Mouse (Mus musculus) hindbrain, embryonic 16.5 days (tissue): Measurements from ENCODE around the gene Kcnj6. TPM values are rescaled to one million over a fixed set of nuclear protein-coding genes. Genes with fewer than 3 reads are reported as not detected.

Experiments
- ATAC-seq: fragments of 200-750 bp; cut with Nextera tagmentation; 2 replicates; pipeline ENCODE4 v1.8.0; 2017; ENCODE audit warnings: moderate TSS enrichment, moderate library complexity
- H3K27ac ChIP-seq: fragments of 300-500 bp; sonication (generic); 2 replicates; pipeline ENCODE4 v1.5.1; 2014; ENCODE audit warnings: low read depth, mild to moderate bottlenecking, control low read depth, low read length, moderate library complexity
- H3K27me3 ChIP-seq: fragments of 300-500 bp; sonication (generic); replicated peaks from 2 replicates; pipeline ENCODE4 v1.6.1; 2014; ENCODE audit warnings: low read length; ENCODE audit not compliant: control insufficient read depth, insufficient read depth
- H3K36me3 ChIP-seq: fragments of 300-500 bp; sonication (generic); 2 replicates; pipeline ENCODE4 v1.6.1; 2014; ENCODE audit warnings: mild to moderate bottlenecking, low read length, moderate library complexity, mixed read lengths; ENCODE audit not compliant: control insufficient read depth, insufficient read depth
- H3K4me1 ChIP-seq: fragments of 300-500 bp; sonication (generic); 2 replicates; pipeline ENCODE4 v1.6.1; 2014; ENCODE audit warnings: low read depth, low read length; ENCODE audit not compliant: control insufficient read depth, insufficient read depth
- H3K4me2 ChIP-seq: fragments of 300-500 bp; sonication (generic); 2 replicates; pipeline ENCODE4 v1.6.1; 2014; ENCODE audit warnings: mild to moderate bottlenecking, low read length, control low read depth, moderate library complexity
- H3K4me3 ChIP-seq: fragments of 300-500 bp; sonication (generic); 2 replicates; pipeline ENCODE4 v1.5.1; 2014; ENCODE audit warnings: mild to moderate bottlenecking, low read length, control low read depth, moderate library complexity
- H3K9ac ChIP-seq: fragments of 300-500 bp; sonication (generic); 2 replicates; pipeline ENCODE4 v1.6.1; 2014; ENCODE audit warnings: low read depth, mild to moderate bottlenecking, control low read depth, low read length, moderate library complexity
- H3K9me3 ChIP-seq: fragments of 300-500 bp; sonication (generic); 2 replicates; pipeline ENCODE4 v1.6.1; 2014; ENCODE audit warnings: mild to moderate bottlenecking, low read length, moderate library complexity; ENCODE audit not compliant: control insufficient read depth
- WGBS: fragments of 180-500 bp; shearing (Covaris S2); extraction: QIAGEN DNeasy Blood & Tissue Kit; methylation state at CpG from one replicate; pipeline ENCODE4 v1.1.7; 2014; 5-methylcytosine and 5-hydroxymethylcytosine counted together
- polyA plus RNA-seq: library from polyadenylated mRNA; unstranded; fragments of >200 nt; fragmentation: Nextera tagmentation; extraction: Ambion mirVana; gene quantifications from 2 replicates; pipeline ENCODE4 v1.2.1, GENCODE M21; 2015

Kcnj6 gene
- polyA plus RNA-seq, 1 experiment from 2014 or later: 6.2 TPM

DNA sequence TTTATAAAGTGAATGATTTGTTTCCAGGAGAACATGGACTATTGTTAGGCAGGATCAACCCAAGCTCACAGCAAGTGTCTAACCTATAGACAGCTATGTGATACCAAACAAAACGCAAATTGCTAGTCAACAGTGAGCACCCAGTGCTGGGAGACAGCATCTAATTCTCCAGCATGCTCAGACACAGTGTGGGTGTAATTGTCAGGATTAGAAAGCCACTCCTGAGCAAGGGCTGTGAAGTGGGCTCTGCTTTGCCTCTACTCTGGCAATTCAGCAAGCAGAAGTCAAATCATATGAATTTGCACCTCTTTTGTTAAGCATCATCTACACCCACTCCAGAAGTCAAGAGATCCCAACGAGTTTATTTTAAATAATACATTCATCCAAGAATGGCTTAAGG, 7.4 kb downstream of the Kcnj6 start:
- ATAC-seq: no peak
- 79% methylated on average over 2 of the region's 2 CpGs for WGBS
- H3K27me3 ChIP-seq: no peaks in the 10 kb centered on the region

DNA sequence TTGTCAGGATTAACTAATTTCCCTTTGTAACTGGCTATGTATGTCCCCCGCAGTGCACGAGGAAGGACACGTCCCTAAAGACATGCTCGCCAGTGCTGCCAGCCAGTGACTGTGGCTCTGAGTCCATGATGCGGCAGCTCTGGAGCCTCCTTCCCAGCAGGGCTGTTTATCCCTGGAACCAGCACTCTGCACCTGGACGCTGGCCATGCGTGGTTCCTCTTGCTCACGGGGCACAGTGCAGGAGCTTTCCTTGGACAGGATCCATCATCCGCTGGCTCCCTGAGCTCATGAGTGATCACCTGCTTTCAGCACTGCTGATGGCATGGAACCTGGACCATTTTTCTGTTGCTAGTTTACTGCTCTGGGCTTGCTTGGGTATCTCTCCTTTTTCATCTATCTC, 10.8 kb downstream of the Kcnj6 start:
- 40% methylated on average over 9 of the region's 9 CpGs for WGBS
- Histone ChIP-seq H3K4me3 (no peak overlapping the region), H3K4me2 (no peak overlapping the region), H3K27ac (no peak overlapping the region; the same call in 1 of the 2 replicates), H3K27me3 (no peaks in the 10 kb centered on the region), H3K4me1 (peaks cover 5% of the 10 kb centered on the region; the same call in 1 of the 2 replicates), H3K9ac (peak overlapping the region; percentile 8; the same call in 1 of the 2 replicates), H3K36me3 (no peaks in the 10 kb centered on the region), H3K9me3 (no peaks in the 10 kb centered on the region)
- peak; percentile 71 for ATAC-seq

More for the DNA sequence above, 7.4 kb downstream of the Kcnj6 start:
- no peak overlapping the region for H3K4me3 ChIP-seq
- H3K27ac ChIP-seq: no peak overlapping the region
- no peak overlapping the region for H3K9ac ChIP-seq
- no peak overlapping the region for H3K4me2 ChIP-seq
- H3K4me1 ChIP-seq: peaks cover 10% of the 10 kb centered on the region; the same call in 1 of the 2 replicates
- H3K36me3 ChIP-seq: no peaks in the 10 kb centered on the region
- no peaks in the 10 kb centered on the region for H3K9me3 ChIP-seq

DNA sequence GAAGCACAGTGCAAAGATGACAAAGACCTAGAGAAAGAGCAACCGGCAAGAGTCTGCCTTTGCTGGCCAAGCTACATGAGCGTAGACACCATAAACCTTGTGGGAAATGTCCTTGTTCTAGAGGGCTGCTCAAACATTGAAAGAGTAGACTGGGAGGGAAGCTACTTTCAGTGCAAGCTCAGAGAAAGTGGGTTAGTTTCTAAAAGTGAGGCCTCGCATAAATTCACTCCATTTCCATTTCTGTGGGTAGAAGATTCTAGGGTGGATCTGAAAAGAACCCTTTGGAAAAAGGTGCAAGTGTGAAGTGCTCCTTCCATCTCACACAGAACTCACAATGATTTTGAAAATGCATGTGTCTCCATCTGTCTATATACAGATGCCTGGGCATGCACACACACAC, 13.2 kb downstream of the Kcnj6 start:
- 97% methylated on average over 3 of the region's 3 CpGs for WGBS
- no peak overlapping the region for H3K4me2 ChIP-seq
- no peak for ATAC-seq

DNA sequence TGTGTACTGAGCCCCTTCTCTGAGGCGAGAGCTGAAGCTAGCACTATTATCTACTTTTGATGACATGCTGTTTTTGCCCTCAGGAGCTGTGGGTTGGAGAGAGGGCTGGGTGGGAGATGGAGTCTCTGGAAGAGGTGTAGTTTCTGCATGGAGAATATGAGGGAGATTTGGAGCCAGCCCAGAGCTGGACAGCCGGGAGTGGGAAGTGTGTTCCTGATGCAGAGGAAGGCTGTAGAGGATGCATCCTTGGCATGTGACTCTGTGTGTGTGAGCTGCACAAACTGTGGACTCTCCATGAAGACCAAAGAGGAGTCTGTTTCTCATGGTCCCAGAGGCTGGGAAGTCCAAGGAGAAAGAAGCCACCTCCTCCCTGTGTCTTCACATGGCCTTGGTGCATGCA, 17.1 kb downstream of the Kcnj6 start:
- H3K4me2 ChIP-seq: no peak overlapping the region
- 94% methylated on average over 2 of the region's 2 CpGs for WGBS
- H3K27ac ChIP-seq: no peak overlapping the region
- no peak overlapping the region for H3K9ac ChIP-seq
- no peak for ATAC-seq
- no peaks in the 10 kb centered on the region for H3K9me3 ChIP-seq
- no peaks in the 10 kb centered on the region for H3K27me3 ChIP-seq
- no peak overlapping the region for H3K4me3 ChIP-seq
- no peaks in the 10 kb centered on the region for H3K36me3 ChIP-seq
- H3K4me1 ChIP-seq: peaks cover 5% of the 10 kb centered on the region

More for the DNA sequence above, 13.2 kb downstream of the Kcnj6 start:
- no peak overlapping the region for H3K4me3 ChIP-seq
- H3K36me3 ChIP-seq: no peaks in the 10 kb centered on the region
- H3K4me1 ChIP-seq: peaks cover 5% of the 10 kb centered on the region; the same call in 1 of the 2 replicates
- H3K9me3 ChIP-seq: no peaks in the 10 kb centered on the region
- H3K9ac ChIP-seq: no peak overlapping the region
- H3K27ac ChIP-seq: no peak overlapping the region
- no peaks in the 10 kb centered on the region for H3K27me3 ChIP-seq

DNA sequence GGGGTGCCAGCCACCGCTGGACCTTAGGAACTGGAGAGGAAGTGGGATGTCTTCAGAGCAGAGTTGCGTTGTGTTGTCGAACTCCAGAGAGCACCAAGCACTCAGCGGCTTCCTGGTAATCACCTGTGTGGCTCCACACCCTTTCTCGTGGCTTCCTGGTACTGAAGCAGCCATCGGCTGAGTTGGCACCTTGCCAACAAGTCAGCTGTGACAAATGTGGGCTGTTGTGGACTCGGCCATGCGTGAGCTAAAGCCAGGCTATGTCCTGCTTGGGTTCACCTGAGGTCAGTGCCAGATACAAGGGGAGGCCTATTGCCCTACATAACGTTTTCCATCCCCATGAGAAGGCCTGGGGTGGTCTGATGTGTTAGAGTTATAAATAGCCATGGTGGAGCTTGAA, 18.0 kb downstream of the Kcnj6 start:
- Histone ChIP-seq H3K27ac (no peak overlapping the region), H3K27me3 (no peaks in the 10 kb centered on the region), H3K9ac (no peak overlapping the region), H3K9me3 (no peaks in the 10 kb centered on the region), H3K4me1 (peaks cover 5% of the 10 kb centered on the region), H3K4me2 (no peak overlapping the region), H3K36me3 (no peaks in the 10 kb centered on the region), H3K4me3 (no peak overlapping the region)
- no peak for ATAC-seq
- WGBS: 61% methylated on average over 9 of the region's 9 CpGs

DNA sequence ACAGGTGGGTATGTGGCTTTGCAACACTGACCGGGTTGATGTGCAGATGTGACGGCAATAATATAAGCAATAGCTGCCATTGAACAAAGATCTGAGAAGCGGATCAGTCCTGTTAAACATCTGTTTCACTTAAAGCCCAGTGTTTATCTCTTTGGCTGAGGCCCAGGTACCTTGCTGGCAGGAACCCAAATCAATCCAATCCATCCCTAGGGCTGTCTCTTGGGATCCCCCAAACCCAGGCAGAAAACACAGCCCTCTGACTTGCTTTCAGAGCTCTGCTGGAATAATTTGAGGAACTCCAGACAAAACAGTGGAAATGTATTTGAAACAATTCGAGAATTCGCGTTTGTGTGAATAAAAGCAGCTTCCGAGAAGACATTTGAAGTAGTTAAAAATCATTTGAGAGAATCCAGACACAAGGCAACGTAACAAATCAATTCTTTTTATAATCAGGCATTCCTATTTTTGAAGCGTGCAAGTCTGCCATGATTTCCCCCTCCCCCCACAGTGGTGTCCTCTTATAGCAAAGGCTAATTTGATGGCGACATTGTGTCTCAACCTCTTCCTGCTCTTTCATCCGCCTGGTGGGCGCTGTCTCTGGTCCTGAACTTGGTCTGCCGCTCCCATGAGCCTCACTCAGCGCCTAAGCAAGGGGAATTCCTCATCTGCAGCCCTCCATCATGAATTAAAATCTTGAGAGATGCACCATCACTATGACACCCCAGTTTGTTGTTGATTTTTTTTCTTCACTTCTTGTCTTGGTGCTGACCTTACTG, 25.2 kb downstream of the Kcnj6 start:
- 45% methylated on average over 14 of the region's 14 CpGs for WGBS
- no peaks in the 10 kb centered on the region for H3K27me3 ChIP-seq
- ATAC-seq: no peak
- no peaks in the 10 kb centered on the region for H3K36me3 ChIP-seq
- no peak overlapping the region for H3K27ac ChIP-seq
- H3K9me3 ChIP-seq: no peaks in the 10 kb centered on the region
- H3K4me1 ChIP-seq: peaks cover 2% of the 10 kb centered on the region; the same call in 1 of the 2 replicates
- no peak overlapping the region for H3K4me2 ChIP-seq
- no peak overlapping the region for H3K9ac ChIP-seq
- H3K4me3 ChIP-seq: no peak overlapping the region

DNA sequence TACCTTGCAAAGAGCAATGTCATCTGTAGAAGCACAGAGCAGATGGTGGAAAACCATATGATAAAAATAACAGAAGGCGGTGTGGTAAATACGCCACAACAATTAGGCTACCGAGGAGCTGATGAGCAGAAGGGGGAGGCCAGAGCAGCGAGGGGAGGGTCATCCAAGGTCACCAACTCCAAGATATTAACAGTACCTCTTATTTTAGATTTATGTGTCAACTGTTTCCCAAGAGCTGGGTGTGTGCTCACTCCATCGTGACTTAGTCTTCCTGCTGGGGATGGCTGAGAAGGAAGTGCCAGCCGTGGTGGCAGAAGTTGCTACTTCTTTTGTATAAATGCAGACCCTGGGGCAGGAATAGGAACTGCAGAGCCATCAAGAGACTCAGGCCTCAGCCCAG, 28.6 kb downstream of the Kcnj6 start:
- Histone ChIP-seq H3K9ac (no peak overlapping the region), H3K4me2 (no peak overlapping the region), H3K36me3 (no peaks in the 10 kb centered on the region), H3K27me3 (no peaks in the 10 kb centered on the region), H3K9me3 (no peaks in the 10 kb centered on the region), H3K4me3 (no peak overlapping the region), H3K4me1 (peaks cover 2% of the 10 kb centered on the region; the same call in 1 of the 2 replicates), H3K27ac (no peak overlapping the region)
- no peak for ATAC-seq
- WGBS: 64% methylated on average over 6 of the region's 6 CpGs

DNA sequence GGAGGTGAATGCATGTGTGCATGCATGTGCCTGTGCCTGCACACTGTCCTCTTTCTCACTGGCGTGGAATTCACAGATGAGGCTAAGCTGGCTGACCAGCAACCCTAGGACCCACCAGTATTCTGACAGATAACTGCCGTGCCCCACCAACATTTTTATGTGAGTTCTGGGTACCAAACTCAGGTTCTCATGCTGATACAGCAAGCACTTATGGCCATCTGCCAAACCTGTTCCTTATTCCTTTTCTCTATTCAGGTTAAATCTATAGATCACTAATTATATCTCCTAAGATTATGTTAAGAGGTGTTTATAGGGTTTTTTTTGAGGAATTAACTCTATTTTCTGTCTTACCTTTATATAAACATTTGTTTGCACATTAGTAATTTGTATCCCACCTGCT, 29.0 kb downstream of the Kcnj6 start:
- Histone ChIP-seq H3K4me3 (no peak overlapping the region), H3K4me2 (no peak overlapping the region), H3K27ac (no peak overlapping the region), H3K9me3 (no peaks in the 10 kb centered on the region), H3K9ac (no peak overlapping the region), H3K27me3 (no peaks in the 10 kb centered on the region), H3K36me3 (no peaks in the 10 kb centered on the region), H3K4me1 (peaks cover 2% of the 10 kb centered on the region; the same call in 1 of the 2 replicates)
- WGBS: 88% methylated on average over 2 of the region's 2 CpGs
- ATAC-seq: no peak

DNA sequence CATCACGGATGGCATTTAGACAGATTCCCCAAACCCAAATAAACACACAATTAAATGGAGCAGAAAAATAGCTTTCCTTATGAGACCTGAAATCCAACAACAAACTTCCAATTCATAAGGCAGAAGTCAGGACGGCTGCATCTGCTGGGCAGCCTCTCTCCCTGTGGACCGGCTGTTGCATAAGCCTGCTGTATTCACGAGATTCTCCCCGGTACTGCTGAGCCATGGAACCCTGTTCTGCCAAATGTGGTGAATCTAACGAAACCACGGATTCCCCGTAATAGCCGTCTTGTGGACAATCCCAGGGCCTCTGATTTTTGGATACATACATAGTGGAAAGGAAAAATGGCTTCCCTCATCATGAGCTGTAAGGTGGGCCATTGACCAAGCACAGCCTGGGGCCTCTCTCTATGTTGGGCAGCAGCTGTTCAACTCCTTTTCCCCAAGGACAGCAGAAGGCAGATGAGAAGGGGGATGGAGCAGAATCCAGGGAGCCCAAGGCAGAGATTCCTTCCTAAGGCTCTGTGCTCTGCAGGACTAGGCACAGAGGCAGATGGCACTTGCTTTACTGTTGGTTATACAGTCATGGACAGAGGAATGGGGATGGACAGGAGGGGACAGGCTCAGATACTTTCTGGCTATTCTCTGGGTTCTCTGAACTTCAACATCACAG, 40.2 kb downstream of the Kcnj6 start:
- Histone ChIP-seq H3K4me2 (no peak overlapping the region), H3K9ac (no peak overlapping the region), H3K27me3 (no peaks in the 10 kb centered on the region), H3K4me3 (no peak overlapping the region), H3K36me3 (no peaks in the 10 kb centered on the region), H3K9me3 (no peaks in the 10 kb centered on the region), H3K27ac (no peak overlapping the region), H3K4me1 (no peaks in the 10 kb centered on the region)
- peak; percentile 48; the same call in 1 of the 2 replicates for ATAC-seq
- WGBS: 77% methylated on average over 9 of the region's 9 CpGs
